Mouse (Mus musculus) cerebellum, adult 2 months (tissue): ENCODE results near the gene Klrb1c. TPM values are rescaled to one million over a fixed set of nuclear protein-coding genes. Genes with fewer than 3 reads are reported as not detected.
A peak's percentile ranks its signal among the peaks of the same experiment; 100 is the strongest.
"Not testable (repeated sequence)": the region's sequence is repeated elsewhere in the genome, so short reads cannot be mapped to it uniquely, and the experiment has no call there.

Experiments used
- DNase-seq, 2 experiments: peaks; one replicate each; pipeline ENCODE4 v3.0.0; 2021
- H3K27ac ChIP-seq: fragments of 200-500 bp; 2 replicates; pipeline ENCODE4 v1.5.1; 2012; ENCODE audit warnings: low read length, control low read depth, inconsistent platforms; ENCODE audit not compliant: insufficient read depth
- H3K27me3 ChIP-seq: fragments of 200-500 bp; 2 replicates; pipeline ENCODE4 v1.6.1; 2012; ENCODE audit warnings: inconsistent platforms, mild to moderate bottlenecking, low read length, moderate library complexity; ENCODE audit not compliant: control insufficient read depth, insufficient read depth
- H3K4me1 ChIP-seq: fragments of 200-500 bp; 2 replicates; pipeline ENCODE4 v1.6.1; 2011; ENCODE audit warnings: low read length; ENCODE audit not compliant: control insufficient read depth, insufficient read depth
- H3K4me3 ChIP-seq: fragments of 200-500 bp; replicated peaks from 2 replicates; pipeline ENCODE3; 2011; ENCODE audit warnings: mild to moderate bottlenecking, low read depth, low read length, control low read depth; ENCODE audit not compliant: insufficient read depth
- CTCF ChIP-seq: fragments of 200-500 bp; IDR thresholded peaks from 2 replicates; pipeline ENCODE4 v1.5.1; 2011; ENCODE audit warnings: low read depth, mild to moderate bottlenecking, control low read depth, low read length, moderate library complexity, borderline replicate concordance; ENCODE audit not compliant: insufficient read depth
- POLR2A ChIP-seq: fragments of 200-500 bp; IDR thresholded peaks from 2 replicates; pipeline ENCODE4 v1.6.1; 2011; ENCODE audit warnings: low read length, control low read depth, borderline replicate concordance; ENCODE audit not compliant: insufficient read depth
- WGBS: fragments of 180-500 bp; shearing (Covaris S2); methylation state at CpG from one replicate; pipeline ENCODE4 v1.1.7; 2018; 5-methylcytosine and 5-hydroxymethylcytosine counted together
- polyA plus RNA-seq: library from polyadenylated mRNA; depleted of rRNA; stranded (reverse); fragments of >200 nt; gene quantifications from 2 replicates; pipeline ENCODE4 v1.2.3, GENCODE M21; 2012

Klrb1c gene
- polyA plus RNA-seq, 1 experiment: not detected

DNA sequence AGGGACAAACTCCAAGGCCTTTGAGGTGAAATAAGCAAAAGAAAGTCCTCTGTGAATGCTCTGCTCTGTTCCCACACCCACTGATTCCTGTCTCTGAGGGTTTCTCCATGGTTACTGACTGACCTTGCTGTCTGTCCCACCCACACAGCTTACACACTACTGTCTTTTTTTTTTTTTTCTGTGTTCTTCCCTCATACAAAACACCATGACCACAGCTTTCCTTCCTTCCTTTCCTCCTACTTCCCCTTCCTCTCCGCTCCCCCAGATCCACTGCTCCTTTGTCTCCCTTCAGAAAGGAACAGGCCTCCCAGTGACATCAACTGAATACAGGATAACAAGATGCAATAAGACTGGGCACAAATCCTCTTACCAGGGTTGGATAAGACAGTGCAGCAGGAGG lies 498 bp downstream of the Klrb1c start:
- WGBS: 81% methylated on average over 1 of the region's 1 CpGs
- Histone ChIP-seq H3K4me1 (no peaks in the 10 kb centered on the region), H3K4me3 (no peak overlapping the region), H3K27ac (no peak overlapping the region), H3K27me3 (no peaks in the 10 kb centered on the region)
- no peak for DNase-seq
- TF ChIP-seq POLR2A (no peak), CTCF (no peak)

DNA sequence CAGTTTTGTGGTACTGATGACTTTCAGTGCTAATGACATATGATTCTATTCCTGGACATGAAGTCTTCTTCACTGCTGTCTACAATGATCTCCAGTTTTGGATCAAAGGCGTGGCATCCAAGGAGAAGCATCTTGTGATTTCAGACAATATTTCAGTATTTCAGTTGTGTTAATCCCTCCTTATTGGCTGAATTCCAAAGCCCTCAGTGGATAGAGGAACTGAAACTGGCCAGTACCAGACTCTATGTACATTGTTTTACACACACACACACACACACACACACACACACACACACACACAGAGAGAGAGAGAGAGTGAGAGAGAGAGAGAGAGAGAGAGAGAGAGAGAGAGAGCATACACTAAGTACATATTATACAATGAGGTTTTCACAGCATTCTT lies 2.6 kb downstream of the Klrb1c start:
- not testable (repeated sequence) for H3K4me3 ChIP-seq, H3K27me3 ChIP-seq, H3K27ac ChIP-seq, DNase-seq, H3K4me1 ChIP-seq
- 83% methylated on average over 1 of the region's 1 CpGs for WGBS

DNA sequence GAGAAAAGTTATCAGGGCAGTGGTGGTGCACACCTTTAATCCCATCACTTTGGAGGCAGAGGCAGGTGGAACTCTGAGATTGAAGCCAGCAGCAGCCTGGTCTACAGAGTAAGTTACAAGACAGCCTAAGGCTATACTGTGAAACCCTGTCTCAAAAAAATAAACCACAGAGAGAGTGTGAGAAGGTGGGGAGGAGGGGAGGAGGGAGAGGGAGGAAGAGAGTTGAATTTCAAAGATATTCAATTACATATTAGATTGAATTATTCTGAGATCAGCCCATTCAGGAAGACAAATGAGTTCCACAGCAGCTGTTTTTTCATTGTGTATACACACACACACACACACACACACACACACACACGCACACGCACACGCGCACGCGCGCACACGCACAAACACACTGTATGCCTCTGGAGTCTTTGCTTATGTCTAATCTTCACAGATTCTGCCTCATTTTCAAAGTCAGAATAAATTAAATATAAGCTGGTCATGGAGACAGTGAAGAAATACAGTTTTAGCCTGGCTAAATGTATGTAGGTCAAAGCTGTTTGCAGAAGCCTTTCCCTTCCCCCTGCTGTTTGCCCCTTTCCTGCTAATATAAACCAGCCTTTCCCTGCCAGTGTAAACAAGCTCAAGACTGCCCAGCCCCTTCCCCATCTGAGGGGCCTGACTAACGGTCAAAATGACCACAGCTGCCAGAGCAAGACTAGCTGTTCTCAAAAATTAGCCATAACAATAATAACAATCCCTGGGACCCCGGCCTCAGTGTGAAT lies 19.3 kb downstream of the Klrb1c start:
- no peak for DNase-seq
- Histone ChIP-seq H3K27ac (no peak overlapping the region), H3K4me1 (no peaks in the 10 kb centered on the region), H3K4me3 (no peak overlapping the region), H3K27me3 (no peaks in the 10 kb centered on the region)
- TF ChIP-seq CTCF (no peak), POLR2A (no peak)
- 84% methylated on average over 10 of the region's 10 CpGs for whole genome bisulfite sequencing

DNA sequence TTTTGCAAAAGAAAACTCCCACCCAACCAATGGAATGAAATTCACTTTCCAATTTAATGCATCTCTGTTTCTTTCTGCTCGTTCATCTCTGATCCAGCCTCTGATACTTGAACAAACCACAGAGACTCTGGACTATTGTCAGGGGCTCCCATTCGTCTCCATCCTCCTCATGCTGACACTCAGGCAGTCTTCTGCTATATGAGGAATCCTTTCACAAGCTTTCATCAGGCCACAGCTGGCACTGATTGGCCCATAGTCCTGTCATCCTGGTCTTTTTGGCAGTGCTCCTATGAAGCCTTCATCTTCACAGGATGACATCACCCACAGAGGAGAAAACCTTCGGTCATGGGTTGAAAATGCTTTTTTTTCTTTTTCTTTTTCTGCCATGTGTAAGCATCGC lies 21.0 kb downstream of the Klrb1c start:
- no peak for TF ChIP-seq CTCF
- Histone ChIP-seq H3K27me3 (no peaks in the 10 kb centered on the region), H3K27ac (no peak overlapping the region), H3K4me1 (no peaks in the 10 kb centered on the region), H3K4me3 (no peak overlapping the region)
- 69% methylated on average over 4 of the region's 4 CpGs for WGBS
- no peak for DNase-seq

DNA sequence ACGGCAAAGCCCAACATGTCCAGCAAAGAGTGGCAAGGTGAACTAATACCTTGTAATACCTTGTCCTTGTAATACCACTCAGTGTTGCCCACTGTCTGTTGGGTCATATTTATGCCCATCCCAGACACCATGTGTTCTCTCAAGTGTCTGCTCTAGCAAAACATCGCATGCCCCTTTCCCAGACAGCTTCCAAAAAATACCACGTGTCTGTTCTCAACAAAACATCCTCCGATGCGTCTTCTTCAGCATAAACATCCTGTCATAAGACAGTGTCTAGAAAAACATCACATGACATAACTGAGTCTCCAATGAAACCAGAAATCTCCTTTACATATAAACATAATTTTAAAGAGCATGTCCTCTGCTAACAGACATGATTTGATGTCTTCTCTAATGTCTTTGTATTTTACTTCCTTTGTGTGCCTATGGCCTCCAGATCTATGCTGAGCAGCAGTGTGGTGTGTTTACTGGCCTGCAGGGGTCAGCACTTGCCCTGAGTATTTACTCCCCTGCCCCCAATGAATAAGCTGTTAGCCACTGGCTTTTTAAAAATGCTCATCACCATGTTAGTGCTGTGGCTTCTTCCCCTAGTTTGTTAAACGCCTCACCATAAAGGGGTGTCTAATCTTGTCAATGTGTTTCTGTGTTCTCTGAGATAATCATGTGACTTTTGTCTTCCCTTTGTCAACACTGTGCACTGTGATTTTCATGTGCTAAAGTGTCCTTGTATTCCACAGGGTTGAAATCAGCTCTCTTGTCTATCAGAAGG lies 22.3 kb downstream of the Klrb1c start:
- H3K27me3 ChIP-seq, H3K4me3 ChIP-seq, H3K27ac ChIP-seq, H3K4me1 ChIP-seq: not testable (repeated sequence)
- DNase-seq: peak; percentile 41 to 42
- TF ChIP-seq CTCF: peak; percentile 55; the same call in 1 of the 2 replicates
- 66% methylated on average over 6 of the region's 6 CpGs for WGBS

DNA sequence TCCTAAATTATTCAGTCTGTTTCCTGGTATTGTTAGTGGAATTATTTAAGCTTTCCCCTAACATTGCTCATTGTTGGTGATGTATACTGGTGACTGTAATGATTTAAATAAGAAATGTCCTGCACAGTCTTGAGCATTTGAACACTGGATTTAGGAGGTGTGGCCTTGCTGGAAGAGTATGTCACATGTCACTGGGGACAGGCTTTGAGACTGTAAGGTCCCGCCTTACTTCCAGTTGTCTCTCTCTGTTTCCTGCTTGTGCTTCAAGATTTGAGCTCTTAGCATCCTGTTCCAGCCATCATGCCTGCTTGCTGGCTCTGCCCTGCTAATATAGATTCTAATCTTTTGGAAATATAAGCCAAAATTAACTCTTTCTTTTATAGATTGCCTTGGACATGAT lies 23.8 kb downstream of the Klrb1c start:
- no peak overlapping the region for H3K27ac ChIP-seq
- 90% methylated on average over 1 of the region's 1 CpGs for WGBS
- TF ChIP-seq CTCF (no peak), POLR2A (no peak)
- no peaks in the 10 kb centered on the region for H3K4me1 ChIP-seq
- no peaks in the 10 kb centered on the region for H3K27me3 ChIP-seq
- no peak overlapping the region for H3K4me3 ChIP-seq
- no peak for DNase-seq

DNA sequence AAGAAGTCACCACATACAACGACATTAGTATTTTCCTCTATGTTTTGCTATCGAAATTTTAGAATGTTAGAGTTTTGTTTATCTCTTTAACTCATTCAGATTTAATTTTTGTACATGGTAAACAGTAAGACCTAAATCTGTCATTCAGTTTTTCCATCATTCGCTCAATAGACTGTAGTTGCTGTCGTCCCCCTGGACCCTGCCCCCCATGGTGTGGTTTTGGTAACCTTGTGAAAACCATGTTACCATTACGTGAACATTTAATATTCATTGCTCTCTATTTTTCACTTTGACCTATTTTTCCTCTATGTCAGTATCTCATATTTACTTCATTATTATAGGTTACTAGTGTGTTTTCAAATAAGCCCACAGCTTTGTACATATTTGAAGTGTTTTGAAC lies 24.4 kb downstream of the Klrb1c start:
- 3% methylated on average over 5 of the region's 5 CpGs for WGBS
- Histone ChIP-seq H3K4me1 (no peaks in the 10 kb centered on the region), H3K27me3 (no peaks in the 10 kb centered on the region), H3K27ac (no peak overlapping the region), H3K4me3 (peak overlapping the region; percentile 91)
- DNase-seq: no peak
- TF ChIP-seq CTCF: no peak
- TF ChIP-seq POLR2A: no peak
